Comparison of ENCODE assay signal across 19 mouse cellular contexts in the genomic region with DNA sequence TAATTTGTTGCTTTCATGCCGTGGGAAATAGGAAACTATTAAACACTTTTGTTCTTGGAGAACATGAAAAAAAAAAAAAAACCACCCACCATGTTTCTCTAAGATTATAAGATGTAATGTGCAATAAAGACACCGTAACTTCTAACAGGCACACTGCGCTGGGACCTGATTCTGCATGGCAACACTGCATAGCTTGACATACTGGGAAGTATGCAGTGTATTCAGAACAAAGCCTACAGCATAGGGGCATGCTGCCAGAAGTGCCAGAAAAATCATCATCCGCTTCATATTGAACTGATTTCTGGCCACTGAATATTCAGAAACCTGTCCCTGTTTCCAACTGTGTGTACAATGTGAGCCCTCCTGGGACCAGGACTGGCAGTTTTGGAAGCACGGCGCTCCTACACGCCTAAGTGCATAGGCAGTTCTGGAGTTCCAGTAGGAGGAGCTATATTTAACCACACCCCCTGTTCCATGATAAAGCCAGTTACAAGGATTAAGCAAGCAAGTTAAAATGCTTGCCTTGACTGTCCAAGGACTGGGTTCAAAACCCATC.
A peak's percentile ranks its signal among the peaks of the same experiment; 100 is the strongest.
DNase-seq lines count a peak whose midpoint lies in the region; ATAC-seq lines count a peak whose summit lies in the region.
"Had no signal": no experiment of that assay in that cellular context is flagged by ENCODE, and none has a peak within 500 bp of the region (broad histone marks: within the 10 kb centered on the region; RNA-seq: fewer than 3 reads in every experiment).

No protein-coding gene starts in this region.

- no peaks in the 10 kb centered on the region for H3K36me3 ChIP-seq in midbrain, embryonic 12.5 days
- H3K36me3 ChIP-seq in midbrain, embryonic 13.5 days: no peaks in the 10 kb centered on the region
- H3K36me3 ChIP-seq: forebrain, embryonic 12.5 days; heart, embryonic 13.5 days; liver, embryonic 15.5 days; neural tube, embryonic 12.5 days had no signal

- H3K4me1 ChIP-seq in midbrain, embryonic 12.5 days: no peaks in the 10 kb centered on the region
- H3K4me1 ChIP-seq in midbrain, embryonic 13.5 days (replicated peaks): 0 out of 2 replicates have a peak, but pooled peaks cover 2% of the 10 kb centered on the region
- H3K4me1 ChIP-seq: forebrain, embryonic 12.5 days; heart, embryonic 13.5 days; liver, embryonic 15.5 days; neural tube, embryonic 12.5 days had no signal

- DNase-seq in frontal cortex, postnatal 36 days (ENCODE audit: low spot score in 2 of 2): peak; percentile 4 to 9
- DNase-seq in frontal cortex, postnatal 25 days (ENCODE audit: low spot score in 2 of 2): no peak
- peak; percentile 21 for DNase-seq in ZHBTc4 (ENCODE audit: low read depth, low spot score)
- DNase-seq in telencephalon, adult 2 months (ENCODE audit: low read depth, low spot score): peak; percentile 5
- no peak for DNase-seq in yolk sac, embryonic 10.5 days (ENCODE audit: low spot score)
- DNase-seq: adrenal gland, postnatal 10 days; cerebellum, adult 18-20 months; heart, postnatal 36 days; kidney, adult 2 months; kidney, postnatal 10 days; thymus, adult 18-20 months had no signal

- H3K27me3 ChIP-seq in midbrain, embryonic 12.5 days: no peaks in the 10 kb centered on the region
- H3K27me3 ChIP-seq in midbrain, embryonic 13.5 days: no peaks in the 10 kb centered on the region
- H3K27me3 ChIP-seq: forebrain, embryonic 12.5 days; heart, embryonic 13.5 days; liver, embryonic 15.5 days; neural tube, embryonic 12.5 days had no signal

- no peak overlapping the region for H3K4me3 ChIP-seq in midbrain, embryonic 12.5 days
- H3K4me3 ChIP-seq in midbrain, embryonic 13.5 days (replicated peaks): no peak overlapping the region
- H3K4me3 ChIP-seq: forebrain, embryonic 12.5 days; heart, embryonic 13.5 days; liver, embryonic 15.5 days; neural tube, embryonic 12.5 days had no signal

- H3K9me3 ChIP-seq in midbrain, embryonic 12.5 days: no peaks in the 10 kb centered on the region
- no peaks in the 10 kb centered on the region for H3K9me3 ChIP-seq in midbrain, embryonic 13.5 days
- H3K9me3 ChIP-seq: forebrain, embryonic 12.5 days; heart, embryonic 13.5 days; liver, embryonic 15.5 days; neural tube, embryonic 12.5 days had no signal

- H3K4me2 ChIP-seq in midbrain, embryonic 12.5 days (replicated peaks): no peak overlapping the region
- H3K4me2 ChIP-seq in midbrain, embryonic 13.5 days (replicated peaks): no peak overlapping the region
- H3K4me2 ChIP-seq: forebrain, embryonic 12.5 days; heart, embryonic 13.5 days; liver, embryonic 15.5 days; neural tube, embryonic 12.5 days had no signal

- H3K9ac ChIP-seq in midbrain, embryonic 12.5 days (replicated peaks): no peak overlapping the region
- no peak overlapping the region for H3K9ac ChIP-seq in midbrain, embryonic 13.5 days (replicated peaks)
- H3K9ac ChIP-seq: forebrain, embryonic 12.5 days; heart, embryonic 13.5 days; liver, embryonic 15.5 days; neural tube, embryonic 12.5 days had no signal

- 0 out of 2 replicates have a peak, but pooled peaks have one; percentile 23 for ATAC-seq in midbrain, embryonic 12.5 days (ENCODE audit: low FRiP score, low read depth)
- no peak for ATAC-seq in midbrain, embryonic 13.5 days
- ATAC-seq: activated CD4-positive, CD25-positive, alpha-beta regulatory T cell, adult 4 months; inflammation-experienced regulatory T-cells, adult 6 months had no signal

- WGBS in midbrain, embryonic 12.5 days: 88% methylated on average over 7 of the region's 7 CpGs
- 87% methylated on average over 7 of the region's 7 CpGs for WGBS in midbrain, embryonic 13.5 days

- no peak overlapping the region for H3K27ac ChIP-seq in midbrain, embryonic 12.5 days (replicated peaks)
- no peak overlapping the region for H3K27ac ChIP-seq in midbrain, embryonic 13.5 days
- H3K27ac ChIP-seq: forebrain, embryonic 12.5 days; heart, embryonic 13.5 days; liver, embryonic 15.5 days; neural tube, embryonic 12.5 days had no signal

Comparison
In these comparisons a context has a peak if more than half of its experiments do, and no peak if none do; other contexts are left out.
1. DNase-seq: peak in frontal cortex, postnatal 36 days (2 of 2), ZHBTc4 (single experiment) and telencephalon, adult 2 months (single experiment); none in frontal cortex, postnatal 25 days (0 of 2) and yolk sac, embryonic 10.5 days (single experiment).